Mouse (Mus musculus) ovary, adult 10 weeks (tissue): ENCODE data around the gene Esp16. TPM values are rescaled to one million over a fixed set of nuclear protein-coding genes. Genes with fewer than 3 reads are reported as not detected.

Experiments
- polyA plus RNA-seq: library from polyadenylated mRNA; stranded (reverse); fragments of 350-450 nt; fragmentation: Illumina TruSeq; extraction: RNeasy Lipid Tissue Mini Kit (QIAGEN cat#74804); gene quantifications from one replicate; pipeline ENCODE4 v1.2.3, GENCODE M21; 2014

The Esp16 gene
- not detected for polyA plus RNA-seq

DNA sequence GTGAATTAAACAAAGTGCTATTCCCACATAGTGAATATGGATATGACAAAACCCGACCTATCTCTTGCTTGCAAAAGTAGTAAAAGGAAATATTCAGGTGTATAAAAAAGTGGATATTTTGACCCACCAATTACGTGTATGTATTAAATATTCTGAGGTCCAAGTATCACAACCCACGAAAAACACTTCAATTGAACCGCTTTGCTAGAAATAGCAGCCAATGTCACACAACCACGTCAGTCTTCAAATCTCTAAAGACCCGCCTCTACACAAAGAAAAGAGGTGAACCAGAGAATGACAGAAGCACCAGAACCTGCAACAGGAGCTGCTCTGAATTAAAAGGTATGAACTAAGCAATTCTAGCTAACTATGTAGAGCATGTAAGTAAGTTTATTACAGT lies at the start of gene Esp16:
TSS of gene Esp16 (plus strand) at position 301 of the 400 bp plus-strand sequence.

Other genes starting within 250 kb of the Esp16 start
- gene Esp18, start 129.8 kb upstream of the Esp16 start, polyA plus RNA-seq = not detected
- gene Esp15, start 104.8 kb downstream of the Esp16 start, polyA plus RNA-seq = not detected